Mouse (Mus musculus) liver, postnatal 0 days (tissue): ENCODE results near the gene Tmem81. TPM values are rescaled to one million over a fixed set of nuclear protein-coding genes. Genes with fewer than 3 reads are reported as not detected.

Source experiments
- ATAC-seq: fragments of 200-750 bp; cut with Nextera tagmentation; 2 replicates; pipeline ENCODE4 v1.8.0; 2017; ENCODE audit warnings: mild to moderate bottlenecking, moderate library complexity
- DNase-seq: peaks from one replicate; pipeline ENCODE4 v3.0.0-alpha.2; 2016
- H3K27ac ChIP-seq: fragments of 300-500 bp; sonication (generic); 2 replicates; pipeline ENCODE4 v1.5.1; 2014; ENCODE audit warnings: antibody characterized with exemption, moderate library complexity, mild to moderate bottlenecking, low read depth
- H3K27me3 ChIP-seq: fragments of 300-500 bp; sonication (generic); 2 replicates; pipeline ENCODE4 v1.6.1; 2014; ENCODE audit warnings: low read length, control low read depth, mixed read lengths; ENCODE audit not compliant: insufficient read depth
- H3K36me3 ChIP-seq: fragments of 300-500 bp; sonication (generic); replicated peaks from 2 replicates; pipeline ENCODE4 v1.6.1; 2014; ENCODE audit warnings: mild to moderate bottlenecking, control low read depth, low read length, moderate library complexity, mixed read lengths; ENCODE audit not compliant: insufficient read depth
- H3K4me1 ChIP-seq: fragments of 300-500 bp; sonication (generic); 2 replicates; pipeline ENCODE4 v1.6.1; 2014; ENCODE audit warnings: antibody characterized with exemption, mild to moderate bottlenecking, control low read depth; ENCODE audit not compliant: insufficient read depth
- H3K4me2 ChIP-seq: fragments of 300-500 bp; sonication (generic); 2 replicates; pipeline ENCODE4 v1.6.1; 2014; ENCODE audit warnings: low read depth, mild to moderate bottlenecking, low read length, moderate library complexity, mixed read lengths
- H3K4me3 ChIP-seq: fragments of 300-500 bp; sonication (generic); 2 replicates; pipeline ENCODE4 v1.5.1; 2014; ENCODE audit warnings: low read depth, low read length
- H3K9ac ChIP-seq: fragments of 300-500 bp; sonication (generic); replicated peaks from 2 replicates; pipeline ENCODE4 v1.6.1; 2014; ENCODE audit warnings: mild to moderate bottlenecking, moderate library complexity
- H3K9me3 ChIP-seq: fragments of 300-500 bp; sonication (generic); 2 replicates; pipeline ENCODE4 v1.6.1; 2016; ENCODE audit warnings: mild to moderate bottlenecking, control low read depth, low read length, mixed read lengths
- CTCF ChIP-seq: sonication (generic); IDR thresholded peaks from 2 replicates; pipeline ENCODE4 v1.5.1; 2016; ENCODE audit warnings: antibody characterized with exemption, low read depth
- EP300 ChIP-seq: IDR thresholded peaks from 2 replicates; pipeline ENCODE4 v1.6.1; 2016; ENCODE audit warnings: antibody characterized with exemption, low read depth, mild to moderate bottlenecking
- WGBS: fragments of 180-500 bp; shearing (Covaris S2); extraction: QIAGEN DNeasy Blood & Tissue Kit; methylation state at CpG from one replicate; pipeline ENCODE4 v1.1.7; 2014; ENCODE audit not compliant: insufficient replicate concordance; 5-methylcytosine and 5-hydroxymethylcytosine counted together
- polyA plus RNA-seq: library from polyadenylated mRNA; unstranded; fragments of >200 nt; fragmentation: Nextera tagmentation; extraction: Ambion mirVana; gene quantifications from 2 replicates; pipeline ENCODE4 v1.2.1, GENCODE M21; 2015

The Tmem81 gene
- polyA plus RNA-seq, 1 experiment from 2014 or later: 0.62 TPM

DNA sequence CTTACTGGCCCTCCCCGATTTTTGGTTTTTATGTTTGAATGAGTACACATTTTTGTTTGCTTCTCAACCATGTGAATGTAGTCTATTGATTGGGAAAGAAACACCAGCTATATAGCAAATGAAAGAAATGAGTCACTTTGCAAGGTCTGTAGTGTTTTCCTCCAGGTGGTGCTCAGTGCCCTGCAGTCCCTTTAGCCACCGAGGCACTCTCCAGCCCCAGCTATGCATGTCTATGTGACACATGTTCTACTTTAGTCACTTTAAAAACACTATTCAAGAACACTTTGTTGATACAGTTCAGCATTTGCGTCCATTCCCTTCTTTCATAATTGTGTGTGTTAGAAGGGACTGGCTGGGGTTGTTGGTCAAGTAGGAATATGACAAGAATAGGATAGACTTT lies 22.8 kb upstream of the Tmem81 start:
- Histone ChIP-seq H3K4me1 (peaks cover 13% of the 10 kb centered on the region), H3K27me3 (no peaks in the 10 kb centered on the region), H3K9ac (no peak overlapping the region), H3K4me3 (no peak overlapping the region), H3K27ac (no peak overlapping the region), H3K36me3 (peaks cover 19% of the 10 kb centered on the region), H3K9me3 (no peaks in the 10 kb centered on the region), H3K4me2 (no peak overlapping the region)
- 67% methylated on average over 3 of the region's 3 CpGs for WGBS
- TF ChIP-seq CTCF (no peak), EP300 (no peak)
- ATAC-seq (peak; percentile 55), DNase-seq (no peak)

DNA sequence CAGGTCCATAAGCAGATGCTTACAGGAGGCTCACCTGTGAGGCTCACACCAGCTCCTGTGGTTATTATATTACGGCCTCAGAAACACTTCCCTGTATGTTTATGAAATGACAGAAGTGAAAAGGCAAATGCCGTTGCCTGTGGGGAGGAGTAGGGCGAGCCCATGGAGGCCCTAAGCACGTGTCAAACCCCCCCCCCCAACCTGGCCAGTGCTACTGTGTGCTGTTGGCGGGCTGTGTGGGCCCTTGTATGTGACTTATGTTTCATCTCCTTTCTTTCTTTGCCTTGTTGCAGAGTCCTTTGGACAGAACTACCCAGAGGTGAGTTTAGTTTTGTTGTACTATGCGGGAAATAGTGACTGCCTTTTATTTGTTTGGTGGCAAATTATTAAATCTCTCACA lies 22.3 kb upstream of the Tmem81 start:
- no peak overlapping the region for H3K4me2 ChIP-seq
- H3K27me3 ChIP-seq: no peaks in the 10 kb centered on the region
- H3K4me3 ChIP-seq: no peak overlapping the region
- WGBS: 72% methylated on average over 6 of the region's 6 CpGs
- no peak overlapping the region for H3K27ac ChIP-seq
- H3K4me1 ChIP-seq: peaks cover 8% of the 10 kb centered on the region
- H3K9ac ChIP-seq: no peak overlapping the region
- ATAC-seq: peak; percentile 23
- no peaks in the 10 kb centered on the region for H3K9me3 ChIP-seq
- H3K36me3 ChIP-seq: peaks cover 21% of the 10 kb centered on the region
- no peak for DNase-seq
- TF ChIP-seq EP300 (no peak), CTCF (no peak)

DNA sequence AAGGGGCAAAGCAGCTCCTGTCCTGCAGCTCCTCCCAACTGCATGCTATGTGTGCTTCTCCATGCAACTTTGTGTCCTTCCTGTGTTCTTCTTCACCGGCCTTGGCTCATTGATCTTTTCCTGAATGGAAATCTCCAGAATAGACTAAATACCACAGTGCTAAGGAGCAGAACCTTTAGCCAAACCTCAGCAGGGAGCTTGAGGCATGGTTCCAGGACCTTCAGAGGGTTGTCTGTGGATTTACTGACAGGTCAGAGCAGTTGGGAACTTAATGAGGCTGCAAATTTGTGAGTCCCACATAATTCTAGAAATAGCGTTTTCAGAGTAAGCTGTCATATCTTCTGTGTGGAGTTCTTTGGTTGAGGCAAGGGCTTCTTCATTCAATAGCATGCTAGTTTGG lies 5.5 kb upstream of the Tmem81 start:
- no peaks in the 10 kb centered on the region for H3K4me1 ChIP-seq
- H3K9me3 ChIP-seq: no peaks in the 10 kb centered on the region
- H3K9ac ChIP-seq: no peak overlapping the region
- no peak overlapping the region for H3K4me2 ChIP-seq
- no peak for DNase-seq
- TF ChIP-seq CTCF: no peak
- TF ChIP-seq EP300: no peak
- peaks cover 72% of the 10 kb centered on the region for H3K36me3 ChIP-seq
- no peak for ATAC-seq
- no peak overlapping the region for H3K4me3 ChIP-seq
- H3K27me3 ChIP-seq: no peaks in the 10 kb centered on the region
- no peak overlapping the region for H3K27ac ChIP-seq
- WGBS: 89% methylated on average over 2 of the region's 2 CpGs

DNA sequence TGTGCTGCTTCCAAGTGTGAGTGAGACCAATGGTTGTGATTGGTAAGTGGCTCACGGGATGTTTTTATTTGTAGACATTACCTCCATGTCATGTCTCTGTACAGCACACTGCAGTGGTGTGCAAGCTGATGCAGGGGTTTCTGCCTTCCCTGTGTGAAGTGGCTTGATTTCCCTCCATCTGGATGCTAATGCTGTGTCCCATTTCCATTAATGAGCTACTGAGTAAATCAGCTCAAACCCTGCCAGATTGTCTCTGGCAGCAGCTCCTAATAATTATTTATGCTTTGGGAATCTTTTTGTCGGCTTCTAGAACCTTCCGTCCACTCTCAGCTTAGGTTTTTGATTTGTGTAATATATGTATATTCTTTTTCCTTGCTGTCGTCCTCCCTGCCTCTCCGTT lies 875 bp upstream of the Tmem81 start:
- no peak for DNase-seq
- no peak overlapping the region for H3K9ac ChIP-seq
- ATAC-seq: no peak
- peaks cover 59% of the 10 kb centered on the region for H3K36me3 ChIP-seq
- H3K27me3 ChIP-seq: no peaks in the 10 kb centered on the region
- TF ChIP-seq CTCF (no peak), EP300 (no peak)
- no peak overlapping the region for H3K4me2 ChIP-seq
- no peaks in the 10 kb centered on the region for H3K9me3 ChIP-seq
- no peaks in the 10 kb centered on the region for H3K4me1 ChIP-seq
- H3K27ac ChIP-seq: no peak overlapping the region
- no peak overlapping the region for H3K4me3 ChIP-seq
- 91% methylated on average over 5 of the region's 5 CpGs for WGBS

DNA sequence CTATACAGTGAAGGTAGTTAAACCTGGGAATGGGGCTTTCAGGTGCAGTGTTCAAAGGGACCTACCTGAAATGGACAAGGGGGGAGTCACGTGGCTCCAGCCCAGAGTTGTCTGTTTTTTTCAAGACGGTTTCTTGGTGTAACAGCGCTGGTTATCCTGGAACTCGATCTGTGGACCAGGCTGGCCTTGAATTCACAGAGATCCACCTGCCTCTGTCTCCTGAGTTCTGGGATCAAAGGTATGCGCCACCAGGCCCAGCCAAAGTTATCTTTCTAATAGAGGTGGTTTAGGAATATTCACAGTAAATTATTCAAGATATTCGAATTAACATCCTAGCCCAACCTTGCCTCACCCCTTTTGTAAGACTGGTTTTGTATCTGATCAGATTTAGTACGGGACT lies 626 bp downstream of the Tmem81 start:
- WGBS: 84% methylated on average over 7 of the region's 7 CpGs
- H3K27ac ChIP-seq: no peak overlapping the region
- peaks cover 44% of the 10 kb centered on the region for H3K36me3 ChIP-seq
- no peaks in the 10 kb centered on the region for H3K9me3 ChIP-seq
- H3K4me1 ChIP-seq: no peaks in the 10 kb centered on the region
- DNase-seq: no peak
- no peak overlapping the region for H3K9ac ChIP-seq
- no peaks in the 10 kb centered on the region for H3K27me3 ChIP-seq
- H3K4me3 ChIP-seq: no peak overlapping the region
- no peak for ATAC-seq
- no peak overlapping the region for H3K4me2 ChIP-seq
- TF ChIP-seq EP300 (no peak), CTCF (no peak)

DNA sequence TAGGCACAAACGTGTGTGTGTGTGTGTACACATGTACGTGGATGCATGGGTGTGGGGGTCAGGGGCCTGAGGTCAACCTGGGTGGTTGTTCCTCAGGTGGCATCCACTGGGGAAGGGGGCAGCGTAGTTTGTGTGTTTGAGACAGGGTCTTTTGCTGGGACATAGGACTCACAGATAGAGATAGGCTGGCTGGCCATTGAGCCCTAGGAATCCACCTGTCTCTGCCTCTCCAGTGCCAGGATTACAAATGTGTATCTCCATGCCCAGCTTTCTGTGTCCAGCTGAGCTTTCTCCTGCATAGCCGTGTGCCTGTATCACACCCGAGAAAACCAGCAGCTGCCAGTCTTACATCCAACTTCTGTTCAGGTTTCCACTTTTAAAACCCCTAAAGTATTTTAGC lies 3.7 kb downstream of the Tmem81 start:
- Histone ChIP-seq H3K4me2 (no peak overlapping the region), H3K4me1 (no peaks in the 10 kb centered on the region), H3K27ac (no peak overlapping the region), H3K4me3 (no peak overlapping the region), H3K36me3 (peaks cover 30% of the 10 kb centered on the region), H3K9ac (no peak overlapping the region), H3K9me3 (no peaks in the 10 kb centered on the region), H3K27me3 (no peaks in the 10 kb centered on the region)
- 81% methylated on average over 5 of the region's 5 CpGs for WGBS
- ATAC-seq: no peak
- DNase-seq: no peak
- TF ChIP-seq CTCF (no peak), EP300 (no peak)

DNA sequence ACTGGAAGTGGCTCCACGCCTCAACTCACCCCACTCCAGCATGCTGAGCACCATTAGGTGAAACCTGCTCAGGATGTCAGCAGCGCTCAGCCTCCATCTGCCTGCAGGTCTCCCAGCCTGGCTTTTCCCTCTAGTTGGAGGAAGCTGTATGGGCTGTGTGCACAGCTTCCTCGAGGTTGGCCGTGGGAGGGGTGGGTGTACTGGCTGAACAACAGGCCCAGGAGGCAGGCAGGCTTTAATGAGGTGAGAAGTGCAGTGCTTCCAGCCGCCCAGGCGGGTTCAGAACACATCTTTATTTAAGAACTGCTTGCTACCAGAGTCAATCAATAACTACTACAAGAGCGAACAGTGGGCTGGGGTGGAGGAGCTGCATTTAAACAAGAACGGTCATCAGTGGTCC lies 5.5 kb downstream of the Tmem81 start:
- no peak overlapping the region for H3K4me3 ChIP-seq

More for the DNA sequence above, 5.5 kb downstream of the Tmem81 start:
- 47% methylated on average over 8 of the region's 8 CpGs for WGBS
- Histone ChIP-seq H3K27ac (no peak overlapping the region), H3K9ac (no peak overlapping the region; the same call in 1 of the 2 replicates), H3K4me2 (no peak overlapping the region), H3K4me1 (no peaks in the 10 kb centered on the region), H3K9me3 (no peaks in the 10 kb centered on the region), H3K36me3 (peaks cover 16% of the 10 kb centered on the region; the same call in 1 of the 2 replicates), H3K27me3 (no peaks in the 10 kb centered on the region)
- DNase-seq (no peak), ATAC-seq (no peak)
- TF ChIP-seq CTCF: no peak
- TF ChIP-seq EP300: no peak
